Mouse (Mus musculus): ENCODE measurements around the gene Fut11. TPM values are rescaled to one million over a fixed set of nuclear protein-coding genes. Genes with fewer than 3 reads are reported as not detected.

Fut11 gene
- total RNA-seq, 2 experiments from 2014 or later: 17.6 to 18.2 TPM

DNA sequence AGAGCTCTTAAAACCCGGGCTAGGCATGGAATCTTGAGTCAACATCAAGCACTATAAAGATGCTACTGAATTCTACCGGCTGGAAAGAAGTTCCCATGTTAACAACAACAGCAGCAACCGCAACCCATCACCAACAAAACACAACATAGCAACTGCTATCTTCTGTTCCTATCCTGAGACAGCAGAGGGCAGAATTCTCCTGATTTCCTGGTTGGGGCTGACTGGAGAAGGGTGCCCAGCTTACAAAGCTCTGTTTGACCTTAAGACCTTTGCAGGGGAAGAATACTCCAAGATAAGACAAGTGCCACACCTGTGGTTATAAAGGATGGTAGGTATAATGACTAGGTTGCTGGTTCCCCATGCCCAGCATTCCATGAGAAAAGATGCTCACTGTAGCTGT is 52.2 kb downstream of the Fut11 start:
- H3K27ac ChIP-seq: peak overlapping the region; percentile 64; the same call in 1 of the 2 replicates
- TF ChIP-seq CTCF (IDR thresholded peaks at IDR 0.05): peak; percentile 53
- intact Hi-C loops (cut with DNase I): loop anchor here (5.0 kb wide), 2 partner anchors 50 to 270 kb away; no protein-coding TSS in a partner anchor
- no peak for DNase-seq (ENCODE audit: extremely low spot score in 1 of 2, low spot score in 2 of 2)
- H3K4me3 ChIP-seq: no peak overlapping the region

DNA sequence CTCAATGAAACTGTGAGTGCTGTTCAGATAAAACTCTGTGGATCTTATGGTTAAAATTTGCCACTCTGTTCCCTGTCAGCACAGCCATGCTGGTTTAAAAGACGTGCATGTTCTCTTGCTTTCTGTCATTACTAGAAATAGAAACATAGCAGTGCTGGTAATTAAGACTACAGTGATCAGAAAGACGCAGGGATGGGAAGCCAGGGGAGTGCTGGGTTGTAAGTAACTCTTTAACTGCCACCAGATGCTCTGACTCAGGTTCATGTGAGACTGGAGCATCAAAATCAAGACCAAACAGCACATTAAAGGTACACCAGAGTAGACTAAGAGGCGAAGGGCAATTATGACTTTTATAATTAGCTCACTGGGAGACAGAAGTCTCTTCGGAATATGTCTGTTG is 53.6 kb downstream of the Fut11 start:
- intact Hi-C loops (cut with DNase I): loop anchor here (5.0 kb wide), 2 partner anchors 49 to 269 kb away; no protein-coding TSS in a partner anchor
- H3K27ac ChIP-seq: no peak overlapping the region
- TF ChIP-seq CTCF (IDR thresholded peaks at IDR 0.05): no peak

DNA sequence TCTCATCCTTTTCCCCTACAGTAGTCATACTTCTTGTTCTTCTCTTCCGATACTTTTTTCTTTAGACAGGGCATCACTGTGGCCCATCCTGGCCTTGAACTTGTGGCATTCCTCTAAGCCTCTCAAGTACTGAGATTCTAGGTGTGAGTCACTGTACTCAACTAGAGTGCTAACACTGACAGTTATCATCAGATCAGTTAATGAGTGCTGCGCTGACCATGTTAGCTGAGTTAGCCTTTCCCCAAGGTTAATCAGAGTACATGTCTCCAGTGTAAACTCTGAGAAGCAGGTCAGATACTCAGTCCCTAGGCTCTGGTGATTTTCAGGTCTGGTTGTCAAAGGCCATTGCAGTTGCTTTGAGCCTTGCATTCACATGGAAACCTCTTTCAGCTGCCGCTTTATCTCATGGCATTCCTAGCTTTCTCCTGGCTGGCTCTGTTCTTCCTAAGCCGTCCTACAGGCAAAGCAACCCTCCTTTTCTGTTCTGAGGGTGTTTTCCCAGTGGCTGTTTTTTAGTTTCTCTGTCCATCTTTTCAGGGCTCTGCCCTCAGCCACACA is 54.8 kb downstream of the Fut11 start:
- Histone ChIP-seq H3K4me3 (no peak overlapping the region), H3K27ac (no peak overlapping the region)
- no peak for DNase-seq (ENCODE audit: extremely low spot score in 1 of 2, low spot score in 2 of 2)
- no peak for TF ChIP-seq CTCF (IDR thresholded peaks at IDR 0.05)
- intact Hi-C loops (cut with DNase I): loop anchor here (5.0 kb wide), 2 partner anchors 48 to 268 kb away; no protein-coding TSS in a partner anchor

More for the DNA sequence above, 53.6 kb downstream of the Fut11 start:
- no peak overlapping the region for H3K4me3 ChIP-seq
- DNase-seq (ENCODE audit: extremely low spot score in 1 of 2, low spot score in 2 of 2): no peak

DNA sequence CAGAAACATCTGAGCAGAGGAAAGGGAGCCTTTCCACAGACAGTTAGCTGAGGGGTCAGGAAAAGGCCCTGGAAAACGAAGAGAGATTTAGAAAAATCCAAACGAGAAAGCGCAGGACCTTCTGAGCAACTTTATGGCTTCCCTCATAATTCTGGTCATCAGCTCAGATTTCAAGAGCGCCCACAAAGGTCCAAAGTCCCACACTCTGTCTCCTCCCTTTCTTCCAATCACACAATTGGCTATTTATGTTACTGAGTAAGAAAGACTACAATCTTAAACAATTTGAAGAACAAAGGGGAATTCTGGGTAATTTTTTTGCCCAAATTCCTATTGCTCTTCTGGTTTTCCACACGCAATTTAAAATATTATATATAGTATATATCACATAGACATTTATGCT is 55.7 kb downstream of the Fut11 start:
- no peak for DNase-seq (ENCODE audit: extremely low spot score in 1 of 2, low spot score in 2 of 2)
- intact Hi-C loops (cut with DNase I): no loop called here

More for the DNA sequence above, 55.7 kb downstream of the Fut11 start:
- Histone ChIP-seq H3K27ac (no peak overlapping the region), H3K4me3 (no peak overlapping the region)
- no peak for TF ChIP-seq CTCF (IDR thresholded peaks at IDR 0.05)

Small RNA genes lying within 50 kb of the gene (microRNA-seq; reads per million reads assigned to microRNA genes)
- 0.72 to 0.73 reads per million in 2 experiments for gene Mir6946

Other genes starting within 250 kb of the Fut11 start
- 1 to 10 TPM in 1 of 2 experiments, under 1 TPM in 1; 0.95 to 2.2 TPM for gene Cfap70, start 242.7 kb upstream of the Fut11 start, total RNA-seq (2021)
- 10 to 100 TPM; 64.9 to 66.2 TPM for gene Anxa7, start 214.8 kb upstream of the Fut11 start, total RNA-seq (2021)
- gene Mss51, start 198.1 kb upstream of the Fut11 start, total RNA-seq (2021): 1 to 10 TPM in 1 of 2 experiments, under 1 TPM in 1; 0.97 to 1.2 TPM
- gene Ppp3cb, start 148.4 kb upstream of the Fut11 start, total RNA-seq (2021): 100 to 1,000 TPM; 267 to 280 TPM
- gene Usp54, start 53.9 kb upstream of the Fut11 start, total RNA-seq (2021): 10 to 100 TPM; 42.2 to 48.8 TPM
- gene Myoz1, start 38.4 kb upstream of the Fut11 start, total RNA-seq (2021): not detected
- gene Synpo2l, start 26.6 kb upstream of the Fut11 start, total RNA-seq (2021): under 1 TPM; 0.21 to 0.23 TPM
- gene Sec24c, start 20.7 kb upstream of the Fut11 start, total RNA-seq (2021): 100 to 1,000 TPM; 113 to 115 TPM
- gene Chchd1, start 8.0 kb downstream of the Fut11 start, total RNA-seq (2021): 10 to 100 TPM; 47.3 to 48.1 TPM
- gene Zswim8, start 12.6 kb downstream of the Fut11 start, total RNA-seq (2021): 100 to 1,000 TPM; 176 to 180 TPM
- gene Ndst2, start 39.6 kb downstream of the Fut11 start, total RNA-seq (2021): 10 to 100 TPM; 15.5 to 17.7 TPM
- gene Camk2g, start 99.1 kb downstream of the Fut11 start, total RNA-seq (2021): 100 to 1,000 TPM; 328 to 345 TPM
- gene Plau, start 141.7 kb downstream of the Fut11 start, total RNA-seq (2021): 1 to 10 TPM; 6.5 to 9.6 TPM
- gene Vcl, start 234.4 kb downstream of the Fut11 start, total RNA-seq (2021): 10 to 100 TPM; 23.7 to 25.0 TPM

Data from left cerebral cortex, adult 2 months (tissue).